Mouse (Mus musculus) limb, embryonic 10.5 days (tissue): ENCODE measurements around the gene H2-Oa. TPM values are rescaled to one million over a fixed set of nuclear protein-coding genes. Genes with fewer than 3 reads are reported as not detected.
A peak's percentile ranks its signal among the peaks of the same experiment; 100 is the strongest.

ENCODE experiments used
- DNase-seq: peaks from one replicate; pipeline ENCODE4 v3.0.0-alpha.2; 2017; ENCODE audit warnings: low spot score
- H3K27ac ChIP-seq: fragments of 300-500 bp; sonication (generic); 2 replicates; pipeline ENCODE4 v1.5.1; 2016; ENCODE audit warnings: mild to moderate bottlenecking
- H3K27me3 ChIP-seq: fragments of 300-500 bp; sonication (generic); 2 replicates; pipeline ENCODE4 v1.6.1; 2016; ENCODE audit warnings: low read depth, mild to moderate bottlenecking; ENCODE audit not compliant: poor library complexity, severe bottlenecking
- H3K36me3 ChIP-seq: fragments of 300-500 bp; sonication (generic); 2 replicates; pipeline ENCODE4 v1.6.1; 2016; ENCODE audit warnings: mild to moderate bottlenecking, moderate library complexity
- H3K4me1 ChIP-seq: fragments of 300-500 bp; sonication (generic); 2 replicates; pipeline ENCODE4 v1.6.1; 2016
- H3K4me3 ChIP-seq: fragments of 300-500 bp; sonication (generic); 2 replicates; pipeline ENCODE4 v1.5.1; 2016; ENCODE audit warnings: mild to moderate bottlenecking, moderate library complexity
- H3K9me3 ChIP-seq: fragments of 300-500 bp; sonication (generic); replicated peaks from 2 replicates; pipeline ENCODE4 v1.6.1; 2016; ENCODE audit warnings: mild to moderate bottlenecking
- WGBS: fragments of 180-500 bp; shearing (Covaris S2); methylation state at CpG from one replicate; pipeline ENCODE4 v1.1.7; 2016; 5-methylcytosine and 5-hydroxymethylcytosine counted together
- polyA plus RNA-seq: library from polyadenylated mRNA; unstranded; fragments of >200 nt; fragmentation: Nextera tagmentation; extraction: Ambion mirVana; gene quantifications from 2 replicates; pipeline ENCODE4 v1.2.1, GENCODE M21; 2016

H2-Oa gene
- polyA plus RNA-seq, 1 experiment from 2014 or later: 0.66 TPM

DNA sequence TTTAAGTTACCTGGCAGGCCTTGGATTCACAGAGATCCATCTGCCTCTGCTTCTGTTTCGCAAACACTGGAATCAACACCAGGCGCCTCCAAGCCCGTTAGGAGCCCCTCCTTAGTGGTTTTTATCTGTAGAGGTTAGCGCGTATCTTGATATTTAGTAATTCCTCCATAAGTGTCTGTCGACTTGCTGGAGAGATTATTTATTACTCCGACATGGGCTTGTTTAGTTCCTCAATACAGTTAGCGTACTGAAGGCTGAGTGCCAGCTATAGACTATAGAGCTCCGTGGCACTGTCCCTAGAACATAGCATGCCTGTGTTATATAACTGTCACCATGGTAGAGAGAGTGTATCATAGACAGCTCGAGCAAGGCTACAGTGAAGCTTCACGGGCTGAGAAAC, 4.0 kb upstream of the H2-Oa start:
- H3K36me3 ChIP-seq: no peaks in the 10 kb centered on the region
- 91% methylated on average over 11 of the region's 11 CpGs for WGBS
- H3K4me3 ChIP-seq: no peak overlapping the region
- H3K27ac ChIP-seq: no peak overlapping the region
- peaks cover 13% of the 10 kb centered on the region for H3K4me1 ChIP-seq
- no peaks in the 10 kb centered on the region for H3K9me3 ChIP-seq
- DNase-seq: no peak
- peaks cover 14% of the 10 kb centered on the region; the same call in 1 of the 2 replicates for H3K27me3 ChIP-seq

DNA sequence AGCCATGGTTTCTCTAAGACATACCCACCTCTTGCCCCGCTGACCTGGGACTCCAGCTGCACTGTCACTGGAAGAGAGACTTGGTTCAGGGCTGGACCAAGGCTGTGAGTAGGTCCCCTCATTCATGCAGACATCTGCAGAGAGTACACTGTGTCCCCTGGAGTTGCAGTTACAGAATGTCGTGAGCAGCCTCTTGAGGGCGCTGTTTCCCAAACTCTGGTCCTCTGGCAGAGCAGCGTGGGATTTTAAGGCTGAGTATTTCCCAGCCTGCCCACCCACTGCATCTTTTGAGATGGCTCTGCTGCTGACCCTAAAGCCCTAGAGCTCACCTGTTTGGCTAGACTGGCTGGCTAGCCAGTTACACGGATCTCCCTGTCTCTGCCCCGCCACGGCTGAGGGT, 1.2 kb upstream of the H2-Oa start:
- DNase-seq: no peak
- no peaks in the 10 kb centered on the region for H3K36me3 ChIP-seq
- H3K9me3 ChIP-seq: no peaks in the 10 kb centered on the region
- no peak overlapping the region for H3K4me3 ChIP-seq
- 61% methylated on average over 7 of the region's 7 CpGs for WGBS
- H3K4me1 ChIP-seq: peaks cover 25% of the 10 kb centered on the region
- H3K27me3 ChIP-seq: no peaks in the 10 kb centered on the region
- H3K27ac ChIP-seq: no peak overlapping the region

DNA sequence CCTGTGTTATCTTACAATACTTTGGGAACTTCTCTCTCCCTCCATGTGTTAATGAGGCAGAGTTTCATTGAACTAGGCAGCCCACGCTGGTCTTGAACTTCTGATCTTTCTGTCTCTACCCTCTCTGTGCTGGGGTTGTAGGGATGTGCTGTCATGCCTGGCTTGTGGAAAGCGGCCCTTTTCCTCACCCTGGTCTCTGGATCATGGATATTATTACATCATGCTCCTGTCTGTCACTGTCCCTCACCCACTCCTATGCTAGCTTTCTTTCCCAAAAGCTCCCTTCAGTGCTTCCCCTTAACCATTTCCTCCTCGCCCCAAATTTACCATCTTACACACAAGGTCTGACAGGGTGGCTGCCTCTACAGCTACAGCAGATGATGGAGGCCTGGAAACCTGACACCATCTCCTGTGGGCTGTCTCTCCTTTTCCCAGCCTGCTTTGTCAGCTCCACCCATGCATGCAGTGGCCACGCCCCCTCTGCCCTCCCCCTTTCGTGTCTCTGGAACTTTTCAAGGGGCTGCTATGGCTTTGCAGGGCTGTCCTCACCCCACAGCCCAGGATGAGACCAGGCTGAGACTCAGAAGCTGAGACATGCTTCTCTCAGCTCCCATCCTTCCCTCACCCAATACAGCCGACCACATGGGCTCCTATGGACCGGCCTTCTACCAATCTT, 1.2 kb downstream of the H2-Oa start:
- H3K4me3 ChIP-seq: 0 out of 2 replicates have a peak overlapping the region, but pooled peaks have one; percentile 27
- WGBS: 29% methylated on average over 7 of the region's 7 CpGs
- H3K9me3 ChIP-seq: no peaks in the 10 kb centered on the region
- no peaks in the 10 kb centered on the region for H3K27me3 ChIP-seq
- DNase-seq: peak; percentile 87
- peaks cover 25% of the 10 kb centered on the region for H3K4me1 ChIP-seq
- peak overlapping the region; percentile 57; the same call in 1 of the 2 replicates for H3K27ac ChIP-seq
- no peaks in the 10 kb centered on the region for H3K36me3 ChIP-seq

DNA sequence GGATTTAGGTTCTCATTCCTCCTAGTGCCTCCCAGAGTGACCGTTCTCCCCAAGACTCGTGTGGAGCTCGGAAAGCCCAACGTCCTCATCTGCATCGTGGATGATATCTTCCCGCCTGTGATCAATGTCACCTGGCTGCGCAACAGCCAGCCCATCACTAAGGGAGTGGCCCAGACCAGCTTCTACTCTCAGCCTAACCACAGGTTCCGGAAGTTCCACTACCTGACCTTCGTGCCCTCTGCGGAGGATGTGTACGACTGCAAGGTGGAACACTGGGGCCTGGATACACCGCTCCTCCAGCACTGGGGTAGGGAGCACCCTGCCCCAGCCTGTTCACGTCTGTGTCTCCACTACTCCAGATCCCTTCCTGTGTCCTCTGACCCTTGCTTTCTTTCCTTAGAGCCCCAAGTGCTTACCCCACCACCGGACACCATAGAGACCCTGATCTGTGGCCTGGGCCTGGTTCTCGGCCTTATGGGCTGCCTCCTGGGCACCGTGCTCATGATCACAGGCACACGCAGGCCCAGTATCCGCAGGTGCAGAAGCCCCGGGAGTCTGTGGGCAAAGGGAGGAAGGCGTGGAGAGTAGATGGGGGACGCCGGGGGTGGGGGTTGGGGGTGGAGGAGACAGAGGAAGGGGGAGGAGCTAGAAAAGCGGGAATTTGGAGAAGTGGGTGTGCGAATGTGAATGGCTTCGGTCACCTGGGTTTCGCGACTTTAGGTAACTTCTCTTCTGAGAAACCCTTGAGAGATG, 2.3 kb downstream of the H2-Oa start:
- DNase-seq: no peak
- WGBS: 84% methylated on average over 27 of the region's 27 CpGs
- H3K27ac ChIP-seq: no peak overlapping the region
- no peaks in the 10 kb centered on the region for H3K36me3 ChIP-seq
- H3K27me3 ChIP-seq: no peaks in the 10 kb centered on the region
- no peaks in the 10 kb centered on the region for H3K9me3 ChIP-seq
- H3K4me1 ChIP-seq: peaks cover 25% of the 10 kb centered on the region
- no peak overlapping the region for H3K4me3 ChIP-seq

DNA sequence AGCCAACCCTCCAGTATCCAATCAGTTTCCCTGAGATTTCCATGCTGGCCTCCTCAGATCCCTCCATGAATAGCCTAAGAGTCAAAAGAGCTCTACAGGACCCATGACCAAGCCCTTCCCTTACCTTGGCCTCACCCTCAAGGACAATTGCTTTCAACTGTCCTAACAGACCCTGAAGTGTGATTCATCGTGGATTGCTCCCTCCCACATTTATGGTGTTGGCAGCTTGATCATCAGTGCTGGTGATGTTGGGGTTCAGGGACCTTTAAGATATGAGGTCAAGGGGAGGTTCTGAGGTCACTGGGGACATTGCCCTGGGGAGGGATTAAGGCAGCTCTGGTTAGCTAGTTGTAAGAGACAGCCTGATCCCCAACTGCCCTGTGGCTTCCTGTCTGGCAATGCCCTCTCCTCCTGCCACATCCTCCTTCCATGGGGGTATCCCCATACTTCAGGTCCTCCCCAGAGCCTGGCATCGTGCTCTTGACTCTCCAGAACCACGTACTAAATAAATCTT, 4.4 kb downstream of the H2-Oa start:
- Histone ChIP-seq H3K27me3 (peaks cover 10% of the 10 kb centered on the region; the same call in 1 of the 2 replicates), H3K4me3 (no peak overlapping the region), H3K36me3 (no peaks in the 10 kb centered on the region), H3K9me3 (no peaks in the 10 kb centered on the region), H3K4me1 (peaks cover 28% of the 10 kb centered on the region), H3K27ac (no peak overlapping the region)
- WGBS: 83% methylated on average over 3 of the region's 3 CpGs
- DNase-seq: no peak

DNA sequence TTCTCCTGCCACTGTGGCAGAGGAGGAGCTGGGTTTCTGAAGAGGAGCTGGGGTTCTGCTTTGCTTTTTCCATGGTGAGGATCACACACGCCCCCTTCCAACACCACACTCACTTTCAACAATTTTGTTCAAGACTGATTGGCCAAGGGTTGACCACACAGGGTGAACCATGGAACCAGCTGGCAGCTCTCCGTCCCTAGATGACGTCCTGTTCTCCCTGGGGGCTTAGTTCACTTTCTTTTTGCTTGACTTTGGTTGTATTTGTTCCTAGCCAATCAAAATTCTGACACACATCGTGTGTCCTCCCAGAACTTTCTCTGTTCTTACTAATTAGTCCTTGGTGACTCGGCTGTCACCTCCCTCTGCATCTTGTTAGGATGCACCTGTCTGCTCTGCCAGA, 5.1 kb downstream of the H2-Oa start:
- Histone ChIP-seq H3K4me3 (no peak overlapping the region), H3K36me3 (no peaks in the 10 kb centered on the region), H3K27me3 (peaks cover 10% of the 10 kb centered on the region; the same call in 1 of the 2 replicates), H3K4me1 (peaks cover 28% of the 10 kb centered on the region), H3K9me3 (no peaks in the 10 kb centered on the region), H3K27ac (no peak overlapping the region)
- DNase-seq: no peak
- 75% methylated on average over 5 of the region's 5 CpGs for WGBS

DNA sequence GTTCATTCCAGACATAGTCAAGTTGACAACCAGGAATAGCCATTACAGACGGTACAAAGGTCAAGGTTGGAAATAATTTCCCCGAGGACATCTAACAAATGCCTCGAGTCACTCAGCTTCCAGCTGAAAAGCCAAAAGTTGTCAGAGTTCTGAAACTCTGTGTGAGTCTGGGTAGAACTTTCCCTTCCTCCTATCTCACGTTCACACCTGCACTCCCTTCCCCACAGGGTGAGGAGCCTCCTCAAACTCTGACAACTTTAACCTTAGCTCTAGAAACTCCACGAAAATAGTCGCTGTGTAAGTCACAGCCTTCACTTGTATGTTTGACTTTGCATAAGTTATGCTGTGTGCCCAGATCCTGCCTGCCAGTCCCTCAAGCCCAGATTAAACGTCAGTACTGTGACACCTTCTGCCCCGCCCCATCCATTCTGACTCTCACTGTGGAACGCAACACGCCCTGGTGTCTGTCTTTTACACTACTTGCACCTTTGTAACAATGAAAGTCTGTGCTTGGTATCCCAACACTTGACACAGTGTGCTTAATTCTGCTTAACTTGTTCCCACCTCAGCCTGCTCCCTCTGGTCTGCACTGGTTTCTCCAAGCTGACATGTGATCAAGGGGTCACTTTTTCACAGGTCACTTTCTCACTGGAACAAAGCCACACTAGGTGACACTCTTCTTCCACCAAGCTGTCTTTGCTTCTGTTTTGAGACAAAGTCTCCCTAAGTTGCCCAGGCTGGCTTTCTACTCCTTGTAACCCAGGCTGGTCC, 6.8 kb downstream of the H2-Oa start:
- H3K4me1 ChIP-seq: peaks cover 12% of the 10 kb centered on the region
- H3K36me3 ChIP-seq: no peaks in the 10 kb centered on the region
- H3K9me3 ChIP-seq: no peaks in the 10 kb centered on the region
- peaks cover 10% of the 10 kb centered on the region; the same call in 1 of the 2 replicates for H3K27me3 ChIP-seq
- H3K4me3 ChIP-seq: no peak overlapping the region
- no peak for DNase-seq
- H3K27ac ChIP-seq: no peak overlapping the region
- WGBS: 55% methylated on average over 10 of the region's 10 CpGs

DNA sequence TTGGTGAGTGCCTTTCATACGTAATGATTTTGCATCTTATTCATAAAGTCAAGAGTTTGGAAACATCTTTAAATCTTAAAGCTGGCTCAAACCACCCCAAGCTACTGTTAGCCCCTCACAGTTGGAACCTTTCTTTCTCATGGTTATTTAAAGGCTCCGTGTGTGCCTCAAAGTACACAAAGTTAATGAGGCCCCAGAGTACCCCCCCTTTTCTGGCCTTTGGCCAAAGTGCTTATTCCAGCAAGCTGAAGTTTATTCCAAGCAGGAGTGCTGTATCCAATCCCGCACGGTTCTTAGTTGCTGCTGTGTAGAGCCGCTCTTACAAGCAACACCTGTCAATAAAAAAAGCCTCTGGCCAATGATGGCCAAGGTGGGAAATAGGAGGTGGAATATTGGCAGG, 7.4 kb downstream of the H2-Oa start:
- Histone ChIP-seq H3K4me3 (no peak overlapping the region), H3K9me3 (no peaks in the 10 kb centered on the region), H3K27ac (no peak overlapping the region), H3K36me3 (no peaks in the 10 kb centered on the region), H3K27me3 (peaks cover 10% of the 10 kb centered on the region; the same call in 1 of the 2 replicates), H3K4me1 (0 out of 2 replicates have a peak, but pooled peaks cover 6% of the 10 kb centered on the region)
- DNase-seq: no peak
- WGBS: 71% methylated on average over 5 of the region's 5 CpGs

DNA sequence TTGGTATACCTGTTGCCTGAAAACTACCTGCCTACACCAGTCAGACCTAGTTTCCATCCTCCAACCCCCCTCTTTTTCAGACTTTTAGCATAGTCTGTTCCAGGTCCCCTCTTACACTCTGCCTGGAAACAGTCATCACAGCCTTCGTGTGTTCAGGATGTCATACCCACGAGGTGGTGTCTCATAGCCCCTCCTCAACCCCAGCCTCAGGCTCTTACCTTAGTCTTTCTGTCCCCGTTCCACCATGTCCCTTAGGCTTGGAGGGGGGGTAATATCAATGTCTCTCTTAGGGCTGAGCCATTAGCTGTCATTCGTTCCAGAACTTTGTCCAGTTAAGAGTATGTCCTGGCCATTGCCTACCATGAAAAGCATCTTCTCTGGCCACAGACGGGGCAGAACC, 9.0 kb downstream of the H2-Oa start:
- 29% methylated on average over 5 of the region's 5 CpGs for WGBS
- DNase-seq: no peak

DNA sequence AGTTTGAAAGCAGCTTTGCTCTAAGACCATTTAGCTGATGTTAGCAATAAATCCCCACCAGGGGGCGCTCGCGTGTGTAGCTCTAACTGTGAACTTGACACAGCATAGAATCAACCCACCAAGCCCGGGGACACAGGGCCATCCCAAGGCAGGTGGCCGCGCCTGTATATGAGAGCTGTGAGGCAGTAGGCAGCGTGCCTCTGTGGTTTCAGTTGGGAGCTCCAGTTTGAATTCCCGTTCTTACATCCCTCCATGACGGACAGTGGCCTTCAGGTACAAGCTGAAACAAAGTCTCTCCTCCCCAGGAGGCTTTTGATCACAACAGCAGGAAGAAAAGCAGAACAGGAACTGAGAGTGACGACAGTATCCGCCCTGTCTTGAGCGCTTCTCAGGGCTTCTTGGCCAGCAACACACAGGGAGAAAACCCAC, 9.5 kb downstream of the H2-Oa start:
- no peaks in the 10 kb centered on the region for H3K36me3 ChIP-seq
- H3K9me3 ChIP-seq: no peaks in the 10 kb centered on the region
- 0 out of 2 replicates have a peak, but pooled peaks cover 6% of the 10 kb centered on the region for H3K4me1 ChIP-seq
- no peak overlapping the region for H3K27ac ChIP-seq
- peak overlapping the region; percentile 33 for H3K4me3 ChIP-seq
- DNase-seq: peak; percentile 98
- peaks cover 10% of the 10 kb centered on the region; the same call in 1 of the 2 replicates for H3K27me3 ChIP-seq
- WGBS: 8% methylated on average over 12 of the region's 12 CpGs

More for the DNA sequence above, 9.0 kb downstream of the H2-Oa start:
- H3K27me3 ChIP-seq: peaks cover 10% of the 10 kb centered on the region; the same call in 1 of the 2 replicates
- no peaks in the 10 kb centered on the region for H3K9me3 ChIP-seq
- no peak overlapping the region for H3K27ac ChIP-seq
- H3K4me3 ChIP-seq: peak overlapping the region; percentile 33; the same call in 1 of the 2 replicates
- H3K4me1 ChIP-seq: 0 out of 2 replicates have a peak, but pooled peaks cover 6% of the 10 kb centered on the region
- no peaks in the 10 kb centered on the region for H3K36me3 ChIP-seq

DNA sequence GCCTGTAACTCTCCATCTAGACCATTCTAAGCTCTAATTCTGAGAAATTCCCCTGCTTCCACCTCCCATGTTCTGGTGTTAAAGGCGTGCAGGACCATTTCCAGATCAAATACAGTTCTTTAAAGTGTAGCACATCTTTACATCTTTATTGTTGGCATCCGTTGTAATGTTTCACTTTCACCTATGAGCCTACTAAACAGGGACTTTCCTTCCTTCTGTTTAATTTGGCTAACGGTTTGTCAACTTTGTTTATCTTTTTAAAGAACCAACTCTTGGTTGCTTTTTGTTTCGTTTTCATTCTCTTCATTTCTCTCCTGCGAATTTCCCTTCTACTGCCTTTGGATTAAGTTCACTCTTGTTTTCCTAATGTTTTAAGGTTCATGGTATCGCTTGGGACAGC, 10.7 kb downstream of the H2-Oa start:
- Histone ChIP-seq H3K4me3 (no peak overlapping the region), H3K36me3 (peaks cover 5% of the 10 kb centered on the region), H3K27me3 (peaks cover 10% of the 10 kb centered on the region; the same call in 1 of the 2 replicates), H3K9me3 (no peaks in the 10 kb centered on the region), H3K4me1 (0 out of 2 replicates have a peak, but pooled peaks cover 6% of the 10 kb centered on the region), H3K27ac (no peak overlapping the region)
- no peak for DNase-seq
- 85% methylated on average over 6 of the region's 6 CpGs for WGBS

DNA sequence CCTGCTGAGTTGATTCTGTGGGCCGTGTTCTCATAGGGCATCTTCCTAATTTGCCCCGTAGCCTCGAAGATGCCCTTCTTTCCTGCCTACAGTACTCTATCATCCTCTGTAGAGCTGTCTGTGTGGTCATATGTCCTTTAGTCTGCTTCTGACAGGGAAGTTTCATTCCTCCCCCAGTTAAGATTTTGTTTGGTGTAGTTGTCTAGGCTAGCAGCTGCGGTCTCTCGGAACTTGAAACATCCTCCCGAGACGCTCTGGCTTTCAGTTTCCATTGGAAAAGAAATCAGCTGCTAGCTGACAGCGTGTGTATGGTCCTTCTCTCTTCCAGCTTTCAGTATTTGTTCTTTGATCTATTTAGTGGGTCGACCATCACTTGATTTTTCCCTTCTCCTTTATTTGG, 12.7 kb downstream of the H2-Oa start:
- WGBS: 88% methylated on average over 9 of the region's 9 CpGs
- peaks cover 18% of the 10 kb centered on the region for H3K36me3 ChIP-seq
- no peak overlapping the region for H3K4me3 ChIP-seq
- DNase-seq: no peak
- 0 out of 2 replicates have a peak, but pooled peaks cover 3% of the 10 kb centered on the region for H3K4me1 ChIP-seq
- no peak overlapping the region for H3K27ac ChIP-seq
- H3K9me3 ChIP-seq: no peaks in the 10 kb centered on the region
- H3K27me3 ChIP-seq: peaks cover 10% of the 10 kb centered on the region; the same call in 1 of the 2 replicates
